Comparison of ENCODE assay signal across 10 mouse cellular contexts in the genomic region with DNA sequence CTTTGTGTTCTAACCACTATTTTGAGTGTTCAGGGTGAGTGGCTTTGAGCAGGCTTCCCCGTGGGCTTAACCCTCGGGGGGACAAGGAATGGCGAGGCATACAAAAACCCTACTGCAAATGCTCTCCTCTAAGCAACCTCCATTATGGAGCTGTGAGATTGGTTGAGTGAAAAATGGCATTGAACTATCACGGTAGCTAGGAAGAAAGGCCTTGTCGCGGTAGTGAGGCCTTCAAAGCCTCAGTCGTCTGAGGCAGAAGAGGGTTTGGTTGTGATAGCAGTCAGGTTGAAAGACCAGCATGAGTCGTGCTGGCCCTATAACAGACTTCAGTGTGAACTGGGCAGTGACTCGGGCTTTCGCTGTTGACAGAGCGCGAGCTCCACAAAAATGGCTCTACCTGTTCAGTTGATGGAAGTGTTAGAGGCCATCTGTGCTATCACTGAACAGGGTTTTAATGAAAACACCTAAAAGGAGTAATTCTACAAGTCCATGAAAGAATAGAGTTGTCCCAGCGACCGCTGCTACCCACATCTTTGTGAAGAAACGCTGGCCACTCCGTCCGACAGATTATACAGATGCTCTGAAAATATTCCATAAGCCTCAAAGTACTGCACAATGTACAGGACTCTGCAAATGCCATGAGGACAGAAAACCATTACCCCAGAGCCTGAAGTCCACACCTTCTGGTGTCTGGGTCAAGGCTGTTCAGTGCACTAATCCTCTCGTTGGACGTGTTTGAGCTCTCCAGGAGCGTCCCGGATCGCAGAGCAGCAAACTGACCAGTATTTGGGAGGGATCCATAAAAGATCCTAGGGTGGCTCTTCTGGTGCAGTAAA. TPM values are rescaled to one million over a fixed set of nuclear protein-coding genes. Genes with fewer than 3 reads are reported as not detected.
DNase-seq lines count a peak whose midpoint lies in the region; ATAC-seq and TF ChIP-seq lines count a peak whose summit lies in the region.
"Had no signal": no experiment of that assay in that cellular context is flagged by ENCODE, and none has a peak within 500 bp of the region (broad histone marks: within the 10 kb centered on the region; RNA-seq: fewer than 3 reads in every experiment).

No protein-coding gene starts in this region.

- peak overlapping the region; percentile 57 for H3K4me2 ChIP-seq in forebrain, embryonic 14.5 days (ENCODE audit: low read length)
- peak overlapping the region; percentile 52 for H3K4me2 ChIP-seq in midbrain, embryonic 15.5 days

- peak overlapping the region; percentile 29 for H3K4me3 ChIP-seq in forebrain, embryonic 14.5 days (ENCODE audit: low read depth, low read length)
- no peak overlapping the region for H3K4me3 ChIP-seq in midbrain, embryonic 15.5 days

- TF ChIP-seq CTCF in brain, embryonic 14.5 days (IDR thresholded peaks at IDR 0.05; ENCODE audit: borderline replicate concordance, extremely low read depth, insufficient read depth, insufficient read length): no peak

- DNase-seq in brain, embryonic 14.5 days (ENCODE audit: low read depth): peak; percentile 72
- peak; percentile 69 to 76 for DNase-seq in cerebellum, postnatal 10 days
- peak; percentile 50 for DNase-seq in forebrain, embryonic 14.5 days (ENCODE audit: low spot score)
- DNase-seq in spleen, postnatal 14 days (ENCODE audit: low spot score in 2 of 2): no peak
- no peak for DNase-seq in right cerebral cortex, postnatal 14 days
- no peak for DNase-seq in heart, adult 18-20 months
- DNase-seq: kidney, adult 2 months had no signal

- 26% methylated on average over 22 of the region's 22 CpGs for WGBS in forebrain, embryonic 14.5 days
- 12% methylated on average over 22 of the region's 22 CpGs for WGBS in midbrain, embryonic 15.5 days

- H3K9ac ChIP-seq in forebrain, embryonic 14.5 days (ENCODE audit: low read length): peak overlapping the region; percentile 59
- 0 out of 2 replicates have a peak overlapping the region, but pooled peaks have one; percentile 8 for H3K9ac ChIP-seq in midbrain, embryonic 15.5 days
- H3K9ac ChIP-seq: heart, embryonic 12.5 days had no signal

- H3K27me3 ChIP-seq in forebrain, embryonic 14.5 days (replicated peaks; ENCODE audit: control insufficient read depth, insufficient read depth, low read length): peaks cover 57% of the 10 kb centered on the region
- peaks cover 59% of the 10 kb centered on the region for H3K27me3 ChIP-seq in midbrain, embryonic 15.5 days (replicated peaks)

- H3K36me3 ChIP-seq in forebrain, embryonic 14.5 days (ENCODE audit: control insufficient read depth, insufficient read depth, low read length): no peaks in the 10 kb centered on the region
- no peaks in the 10 kb centered on the region for H3K36me3 ChIP-seq in midbrain, embryonic 15.5 days (replicated peaks)
- H3K36me3 ChIP-seq: heart, embryonic 12.5 days had no signal

- peaks cover 7% of the 10 kb centered on the region; the same call in 1 of the 2 replicates for H3K4me1 ChIP-seq in forebrain, embryonic 14.5 days (ENCODE audit: control insufficient read depth, insufficient read depth, low read length)
- H3K4me1 ChIP-seq in midbrain, embryonic 15.5 days: peaks cover 11% of the 10 kb centered on the region; the same call in 1 of the 2 replicates

- TF ChIP-seq POLR2A in brain, embryonic 14.5 days (IDR thresholded peaks at IDR 0.05; ENCODE audit: borderline replicate concordance, extremely low read depth, insufficient read depth, insufficient read length, poor library complexity, severe bottlenecking): no peak

- ATAC-seq in forebrain, embryonic 14.5 days: 0 out of 2 replicates have a peak, but pooled peaks have one; percentile 3
- peak; percentile 25; the same call in 1 of the 2 replicates for ATAC-seq in midbrain, embryonic 15.5 days (replicated peaks)

- H3K27ac ChIP-seq in forebrain, embryonic 14.5 days (ENCODE audit: low read depth, low read length): peak overlapping the region; percentile 88
- H3K27ac ChIP-seq in midbrain, embryonic 15.5 days: peak overlapping the region; percentile 64

- no peaks in the 10 kb centered on the region for H3K9me3 ChIP-seq in forebrain, embryonic 14.5 days (replicated peaks; ENCODE audit: control insufficient read depth, low read length)
- no peaks in the 10 kb centered on the region for H3K9me3 ChIP-seq in midbrain, embryonic 15.5 days
- H3K9me3 ChIP-seq: heart, embryonic 12.5 days had no signal

RNA-seq across cellular contexts. Expression of gene Zic4, which starts 7.6 kb away (rescaled TPM):
- 89.6 and 91.1 TPM in 2 replicates for polyA plus RNA-seq in brain, embryonic 14.5 days (2012; rRNA removed)
- 45.1 and 56.3 TPM in 2 replicates for polyA plus RNA-seq in forebrain, embryonic 14.5 days (2014; fragmentation: Nextera tagmentation; extraction: Ambion mirVana)
- 53.1 and 59.1 TPM in 2 replicates for polyA plus RNA-seq in midbrain, embryonic 15.5 days (2015; fragmentation: Nextera tagmentation; extraction: Ambion mirVana)
- not detected for total RNA-seq in heart, adult 18-20 months (2021)
- total RNA-seq: ES-E14 had no signal
- polyA plus RNA-seq: kidney, adult 2 months had no signal

RNA-seq across cellular contexts. Expression of gene Zic1, which starts 11.0 kb away (rescaled TPM):
- polyA plus RNA-seq in brain, embryonic 14.5 days (2012; rRNA removed): 576 and 642 TPM in 2 replicates
- 14.4 and 14.8 TPM in 2 replicates for polyA plus RNA-seq in forebrain, embryonic 14.5 days (2014; fragmentation: Nextera tagmentation; extraction: Ambion mirVana)
- 10.0 and 11.6 TPM in 2 replicates for polyA plus RNA-seq in midbrain, embryonic 15.5 days (2015; fragmentation: Nextera tagmentation; extraction: Ambion mirVana)
- not detected for total RNA-seq in heart, adult 18-20 months (2021)
- polyA plus RNA-seq: kidney, adult 2 months had no signal

Comparison
In these comparisons a context has a peak if more than half of its experiments do, and no peak if none do; other contexts are left out.
1. DNase-seq: peak in brain, embryonic 14.5 days (single experiment), cerebellum, postnatal 10 days (2 of 2) and forebrain, embryonic 14.5 days (single experiment); none in spleen, postnatal 14 days (0 of 2), right cerebral cortex, postnatal 14 days (single experiment) and heart, adult 18-20 months (0 of 2).
2. RNA of gene Zic1, which starts 11.0 kb away (polyA plus RNA-seq): 576 to 642 TPM in brain, embryonic 14.5 days; 14.4 to 14.8 TPM in forebrain, embryonic 14.5 days and 10.0 to 11.6 TPM in midbrain, embryonic 15.5 days; every median in the first group is over 10 times any median in the second.